Mouse (Mus musculus): ENCODE measurements around the gene Mfsd4b3.
"Not testable (repeated sequence)": the region's sequence is repeated elsewhere in the genome, so short reads cannot be mapped to it uniquely, and the experiment has no call there.

Gene Mfsd4b3

DNA sequence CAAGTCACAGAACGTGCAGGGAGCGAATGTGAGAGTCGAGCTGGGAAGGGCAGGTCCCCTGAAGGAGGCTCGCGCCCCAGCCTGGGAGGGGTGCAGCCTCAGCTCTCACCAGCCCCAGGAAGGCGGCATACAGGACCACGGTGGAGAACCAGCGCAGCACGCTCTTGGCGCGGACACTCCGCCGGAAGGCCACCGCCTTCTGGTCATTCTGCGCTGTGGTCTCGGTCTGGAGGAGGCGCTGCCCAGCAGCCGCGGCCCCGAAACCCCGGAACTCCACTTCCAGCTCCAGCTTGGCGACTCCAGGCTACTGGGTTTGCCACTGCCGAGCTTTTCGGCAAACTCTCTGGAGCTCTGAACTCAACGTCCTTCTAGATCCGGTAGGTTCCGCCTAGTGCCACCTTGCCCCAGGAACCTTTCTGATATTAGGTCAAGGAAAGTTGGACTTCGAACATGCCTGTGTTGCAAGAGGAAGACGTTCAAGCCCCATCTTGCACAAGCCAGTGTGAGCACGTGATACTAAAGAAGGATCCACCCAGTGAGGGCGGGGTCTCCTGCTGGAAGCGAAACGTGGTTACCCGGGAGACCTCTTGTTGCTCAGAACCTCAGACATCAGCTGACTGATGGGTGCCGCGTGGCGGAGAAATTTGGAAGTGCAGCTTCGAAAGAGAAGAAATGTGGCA lies at the start of gene Mfsd4b3:
Gene Mfsd4b3 (minus strand): TSS at position 393 of the 680 bp plus-strand sequence.
- DNase-seq (ENCODE audit: extremely low spot score, low read depth, low spot score): peak; percentile 82

DNA sequence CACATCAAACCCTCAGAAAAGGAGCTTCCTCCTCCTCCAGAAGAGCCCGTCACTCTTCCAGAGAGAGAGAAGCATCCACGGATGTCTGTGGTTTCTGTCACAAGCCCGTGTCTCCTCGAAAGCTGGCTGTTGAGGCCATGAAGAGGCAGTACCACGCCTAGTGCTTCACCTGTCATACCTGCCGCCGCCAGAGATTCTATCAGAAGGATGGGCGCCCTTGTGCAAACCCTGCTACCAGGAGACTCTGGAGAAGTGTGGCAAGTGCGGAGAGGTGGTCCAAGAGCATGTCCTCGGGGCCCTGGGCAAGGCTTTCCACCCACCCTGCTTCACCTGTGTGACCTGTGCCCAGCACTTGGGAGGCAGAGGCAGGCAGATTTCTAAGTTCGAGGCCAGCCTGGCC lies 49.6 kb upstream of the Mfsd4b3 start:
- DNase-seq (ENCODE audit: extremely low spot score, low read depth, low spot score): no peak

GRCm38 (mm10) chr10:40008847-40009246 lies 48.9 kb upstream of the Mfsd4b3 start:
- DNase-seq (ENCODE audit: extremely low spot score, low read depth, low spot score): not testable (repeated sequence)

DNA sequence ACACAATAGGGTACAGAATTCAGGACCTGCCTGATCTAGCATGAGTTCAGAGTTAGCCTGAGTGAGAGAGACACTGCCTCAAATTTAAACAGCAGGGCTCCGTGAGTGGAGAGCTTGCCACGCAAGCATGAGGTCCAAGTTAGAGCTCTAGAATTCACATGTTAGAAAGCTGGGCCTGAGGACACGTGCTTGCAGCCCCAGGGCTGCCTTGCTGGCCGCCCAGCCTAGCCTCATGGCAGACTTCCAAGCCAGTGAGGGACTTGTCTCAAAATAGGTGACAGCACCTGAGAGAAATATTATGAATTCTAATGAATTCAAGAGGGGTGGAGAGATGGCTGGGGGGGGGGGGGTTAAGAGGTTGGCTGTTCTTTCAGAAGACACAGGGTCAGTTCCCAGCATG lies 48.0 kb upstream of the Mfsd4b3 start:
- DNase-seq (ENCODE audit: extremely low spot score, low read depth, low spot score): no peak

DNA sequence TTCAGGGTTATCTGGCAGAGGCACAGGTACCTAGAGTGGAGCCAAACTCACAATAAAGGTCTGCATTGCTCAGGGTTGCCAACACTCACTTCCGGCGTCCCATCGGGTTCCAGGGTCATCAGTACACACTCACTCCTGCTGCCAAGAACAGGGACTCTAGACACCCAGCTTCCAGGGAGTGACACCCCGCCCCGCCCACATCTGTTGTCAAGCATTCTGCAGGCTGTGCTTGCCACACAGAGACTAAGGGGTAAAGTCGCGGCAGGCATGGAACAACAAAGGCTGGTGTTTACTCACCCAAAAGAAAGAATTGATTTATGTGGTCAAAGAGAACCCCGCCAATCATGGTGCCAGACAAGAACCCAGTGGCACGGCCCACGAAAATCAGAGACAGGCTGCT lies 47.0 kb upstream of the Mfsd4b3 start:
- no peak for DNase-seq (ENCODE audit: extremely low spot score, low read depth, low spot score)

DNA sequence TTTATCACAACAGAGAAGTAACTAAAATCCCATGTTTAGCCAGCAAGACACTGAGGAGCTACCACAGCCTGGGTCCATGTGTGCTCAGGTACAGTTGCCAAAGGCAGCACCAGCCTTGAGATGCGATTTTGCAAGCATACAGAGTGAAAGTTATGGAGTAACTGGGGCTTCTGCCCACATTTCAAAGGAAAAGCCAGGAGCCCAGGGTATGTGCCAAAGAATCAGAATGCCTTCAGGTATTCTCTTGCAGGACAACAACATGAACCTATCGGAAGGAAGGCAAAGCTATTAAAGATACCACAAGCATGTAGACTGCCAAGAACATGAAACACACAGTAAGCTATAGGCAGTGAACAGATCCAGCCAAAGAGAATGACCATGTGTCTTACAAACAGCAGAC lies 40.8 kb upstream of the Mfsd4b3 start:
- DNase-seq (ENCODE audit: extremely low spot score, low read depth, low spot score): no peak

- no peak for DNase-seq (ENCODE audit: extremely low spot score, low read depth, low spot score)
Measured at GRCm38 (mm10) chr10:39991155-39991554, 31.2 kb upstream of the Mfsd4b3 start.

DNA sequence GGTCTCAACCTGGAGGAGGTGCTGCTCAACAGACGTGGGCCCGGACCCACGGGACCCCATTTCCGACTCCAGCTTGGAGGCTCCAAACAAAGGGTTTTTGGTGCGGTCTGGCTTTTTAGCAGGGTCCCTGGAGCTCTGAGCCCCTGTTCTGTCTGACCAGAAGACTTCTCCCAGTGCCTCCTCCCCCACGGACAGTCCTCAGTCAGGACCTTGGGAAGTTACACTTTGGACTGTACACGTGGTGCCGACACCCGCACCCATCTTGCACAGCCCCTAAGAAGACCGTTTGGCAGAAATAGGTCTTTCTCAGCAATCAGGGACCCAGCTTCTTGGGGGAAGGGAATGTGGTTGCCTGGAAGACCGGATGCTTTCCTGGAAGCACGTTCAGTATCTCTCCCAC lies 26.5 kb upstream of the Mfsd4b3 start, which contains the start of gene Mfsd4b5:
Gene Mfsd4b5 (minus strand): TSS at position 181 of the 400 bp plus-strand sequence.
- no peak for DNase-seq (ENCODE audit: extremely low spot score, low read depth, low spot score)

DNA sequence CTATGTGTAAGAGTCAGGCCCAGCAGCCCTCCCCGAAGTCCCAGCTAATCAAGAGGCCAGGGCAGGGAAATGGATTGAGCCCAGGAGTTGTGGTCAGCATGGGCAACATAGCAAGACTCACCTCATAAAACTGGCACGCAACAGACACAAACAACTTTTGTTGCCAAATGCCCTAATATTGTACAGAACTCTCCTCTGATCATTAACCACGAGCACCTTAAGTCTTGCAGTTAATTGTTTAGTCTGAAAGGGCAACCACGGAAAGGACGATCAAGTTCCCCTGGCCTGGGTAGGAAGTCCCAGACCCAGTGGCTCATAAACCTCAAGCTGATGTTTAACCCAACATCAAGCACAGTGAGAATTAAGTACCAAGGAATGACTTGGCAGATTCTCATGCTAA lies 22.7 kb upstream of the Mfsd4b3 start:
- DNase-seq (ENCODE audit: extremely low spot score, low read depth, low spot score): no peak

- DNase-seq (ENCODE audit: extremely low spot score, low read depth, low spot score): no peak
Measured at GRCm38 (mm10) chr10:39978231-39978630, 18.3 kb upstream of the Mfsd4b3 start.

DNA sequence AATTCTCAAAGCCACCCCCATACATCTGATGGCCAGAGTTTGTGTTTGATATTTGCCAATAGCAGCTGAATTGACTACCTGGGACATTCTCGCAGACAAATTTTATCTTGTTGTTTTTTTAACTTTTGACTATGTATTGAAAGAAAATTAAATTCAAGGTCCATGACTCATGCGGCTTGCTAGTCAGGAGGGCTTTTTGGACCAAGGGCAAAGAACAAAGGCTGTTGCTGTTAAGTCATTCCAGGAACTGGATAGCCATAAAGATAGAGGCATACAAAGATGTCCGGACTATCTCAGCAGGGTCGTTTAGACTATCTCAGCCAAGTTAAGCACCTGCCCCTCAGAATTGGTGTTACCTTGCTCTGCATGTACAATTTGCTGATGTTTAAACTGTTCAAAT lies 17.4 kb upstream of the Mfsd4b3 start:
- no peak for DNase-seq (ENCODE audit: extremely low spot score, low read depth, low spot score)

- no peak for DNase-seq (ENCODE audit: extremely low spot score, low read depth, low spot score)
Measured at GRCm38 (mm10) chr10:39975771-39976170, 15.8 kb upstream of the Mfsd4b3 start.

- DNase-seq (ENCODE audit: extremely low spot score, low read depth, low spot score): no peak
Measured at GRCm38 (mm10) chr10:39974982-39975381, 15.0 kb upstream of the Mfsd4b3 start.

GRCm38 (mm10) chr10:39967512-39967911 lies 7.6 kb upstream of the Mfsd4b3 start:
- DNase-seq (ENCODE audit: extremely low spot score, low read depth, low spot score): no peak

DNA sequence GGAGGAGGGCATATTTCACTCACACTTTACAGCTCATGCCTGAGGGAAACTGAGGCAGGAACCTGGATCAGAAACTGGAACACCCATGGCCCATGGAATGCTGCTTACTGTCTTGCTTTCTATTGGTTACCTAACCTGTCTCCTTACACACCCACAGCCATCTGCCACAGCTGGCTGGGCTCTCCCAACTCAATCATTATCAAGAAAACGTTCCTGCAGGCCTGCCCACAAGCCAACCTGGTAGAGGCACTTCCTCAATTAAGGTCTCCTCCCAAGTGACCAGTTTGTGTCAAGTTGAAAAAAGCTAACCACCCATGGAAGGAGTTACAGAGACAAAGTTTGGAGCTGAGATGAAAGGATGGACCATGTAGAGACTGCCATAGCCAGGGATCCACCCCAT lies 2.0 kb upstream of the Mfsd4b3 start:
- no peak for DNase-seq (ENCODE audit: extremely low spot score, low read depth, low spot score)

GRCm38 (mm10) chr10:39960441-39960822 lies 479 bp upstream of the Mfsd4b3 start:
- DNase-seq (ENCODE audit: extremely low spot score, low read depth, low spot score): no peak

GRCm38 (mm10) chr10:39958266-39958665 lies 1.7 kb downstream of the Mfsd4b3 start:
- DNase-seq (ENCODE audit: extremely low spot score, low read depth, low spot score): no peak

DNA sequence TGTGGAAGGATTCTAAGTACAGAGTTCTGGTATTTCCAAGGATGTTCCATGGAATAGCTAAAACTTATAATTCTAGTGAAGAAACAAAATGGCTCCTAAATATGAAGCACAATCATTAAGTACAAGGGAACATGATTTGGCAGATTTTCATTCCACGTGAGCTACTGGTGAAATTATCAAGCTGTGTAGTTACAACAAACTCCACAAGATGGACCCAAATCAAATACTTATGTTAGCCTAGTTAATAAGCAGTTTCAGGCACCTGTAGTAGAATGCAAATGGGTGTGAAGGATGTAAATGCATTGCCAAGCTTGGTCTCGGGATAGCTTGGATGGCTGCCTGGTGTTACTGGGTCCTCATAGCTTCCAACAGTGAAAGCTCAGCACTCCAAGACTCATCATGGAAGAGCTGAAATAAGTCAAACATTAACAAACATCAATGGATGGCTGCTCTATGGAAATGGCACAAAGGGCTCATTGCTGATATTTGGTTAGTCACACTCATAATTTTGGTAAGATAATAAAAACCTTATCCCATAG lies 3.5 kb downstream of the Mfsd4b3 start:
- DNase-seq (ENCODE audit: extremely low spot score, low read depth, low spot score): no peak

DNA sequence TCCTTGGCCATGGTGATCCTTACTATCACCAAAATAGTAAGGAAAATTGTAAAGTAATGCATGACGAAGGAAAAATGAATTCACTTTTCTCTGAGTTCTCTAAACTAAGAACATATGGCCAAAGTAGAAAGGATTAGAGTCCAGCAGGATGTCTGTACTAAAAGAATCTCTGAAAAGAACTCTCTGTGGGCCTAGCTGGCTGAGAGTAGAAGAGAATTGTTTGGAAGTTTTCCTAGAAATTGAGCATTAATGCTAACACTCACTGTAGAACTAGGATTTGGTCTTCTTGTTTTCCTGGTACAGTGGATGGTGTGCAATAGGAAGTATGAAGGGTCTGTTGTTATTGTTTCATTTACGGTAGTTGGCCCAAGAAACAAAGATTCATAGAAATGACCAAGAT lies 4.8 kb downstream of the Mfsd4b3 start:
- DNase-seq (ENCODE audit: extremely low spot score, low read depth, low spot score): no peak

DNA sequence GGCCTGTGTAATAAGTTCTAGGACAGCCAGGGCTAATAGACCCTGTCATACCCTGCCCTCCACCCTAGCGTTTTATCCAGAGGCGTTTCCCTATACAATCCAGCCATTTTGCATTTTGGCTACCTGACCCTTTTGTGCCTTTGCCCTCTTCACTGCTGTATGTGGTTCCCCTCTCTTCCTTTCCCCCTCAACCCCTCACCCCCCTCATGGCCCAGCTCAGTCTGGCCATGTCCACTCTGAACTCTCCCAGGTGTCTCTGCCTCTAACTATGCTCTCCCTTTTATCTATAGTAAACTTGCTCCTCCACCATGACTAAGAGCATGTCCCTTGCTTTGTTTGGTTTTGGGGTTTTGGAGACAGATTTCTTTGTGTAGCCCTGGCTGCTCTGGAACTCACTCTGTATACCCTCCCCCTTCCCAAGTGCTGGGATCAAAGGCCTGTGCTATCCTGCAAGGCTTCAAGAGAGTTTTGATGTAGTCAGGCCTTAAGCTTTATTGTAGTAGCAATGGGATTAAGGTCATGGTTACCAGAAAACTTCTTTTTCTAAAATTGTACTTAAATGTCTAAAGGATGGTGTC lies 10.5 kb downstream of the Mfsd4b3 start:
- DNase-seq (ENCODE audit: extremely low spot score, low read depth, low spot score): no peak

DNA sequence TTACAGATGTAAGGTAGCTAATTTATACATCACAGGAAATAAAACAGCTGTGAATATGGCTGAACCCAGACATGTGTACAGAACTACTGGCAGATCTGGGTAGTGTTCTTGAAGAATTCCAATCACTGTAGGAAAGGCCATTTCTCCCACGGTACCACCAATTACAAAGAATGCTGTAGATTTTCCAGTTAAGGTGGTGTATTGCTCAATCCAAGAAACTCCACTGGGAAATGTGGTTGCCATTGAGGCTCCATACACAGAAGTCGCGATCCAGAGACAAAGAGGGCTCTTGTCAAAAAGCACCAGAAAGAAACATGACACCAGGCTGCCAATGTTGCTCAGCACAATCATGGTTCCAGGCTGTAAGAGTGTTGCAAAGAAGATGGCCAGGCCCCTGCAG lies 12.8 kb downstream of the Mfsd4b3 start:
- not testable (repeated sequence) for DNase-seq (ENCODE audit: extremely low spot score, low read depth, low spot score)

GRCm38 (mm10) chr10:39936553-39936952 lies 23.4 kb downstream of the Mfsd4b3 start:
- DNase-seq (ENCODE audit: extremely low spot score, low read depth, low spot score): no peak
